9 mouse cellular contexts compared by ENCODE assay signal in the genomic region with DNA sequence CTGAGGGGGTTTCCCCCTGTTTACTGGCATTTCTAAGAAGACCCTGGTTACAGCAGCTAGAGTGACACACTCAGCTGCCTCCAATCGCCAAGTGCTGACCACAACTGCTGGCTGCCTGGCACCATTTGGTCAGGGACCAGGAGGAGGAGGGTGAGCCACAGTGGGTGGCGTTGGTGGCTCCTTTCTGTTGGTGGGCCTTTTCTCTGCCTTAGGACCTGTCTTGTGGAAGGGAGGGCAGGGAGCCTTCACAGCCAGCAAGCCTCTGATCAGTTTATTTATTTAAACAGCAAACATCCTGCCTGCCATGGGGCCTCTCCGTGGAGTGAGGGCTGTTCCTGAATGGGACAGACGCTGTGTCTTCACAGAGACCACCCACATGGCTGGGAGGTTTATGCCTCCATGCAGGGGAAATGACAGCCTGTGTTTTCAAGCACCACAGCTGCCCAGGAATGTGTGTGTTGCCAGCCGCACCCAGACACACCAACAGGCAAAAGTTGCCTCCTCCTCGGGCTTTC.
DNase-seq lines count a peak whose midpoint lies in the region; ATAC-seq lines count a peak whose summit lies in the region.
"Had no signal": no experiment of that assay in that cellular context is flagged by ENCODE, and none has a peak within 500 bp of the region (broad histone marks: within the 10 kb centered on the region; RNA-seq: fewer than 3 reads in every experiment).

No protein-coding gene starts in this region.

- peaks cover 33% of the 10 kb centered on the region for H3K4me1 ChIP-seq in midbrain, embryonic 10.5 days
- no peaks in the 10 kb centered on the region for H3K4me1 ChIP-seq in midbrain, embryonic 15.5 days
- H3K4me1 ChIP-seq in embryonic facial prominence, embryonic 14.5 days (ENCODE audit: control insufficient read depth, insufficient read depth, low read length) = peaks cover 17% of the 10 kb centered on the region
- peaks cover 31% of the 10 kb centered on the region for H3K4me1 ChIP-seq in lung, embryonic 16.5 days (replicated peaks; ENCODE audit: control insufficient read depth, insufficient read depth, low read length)
- peaks cover 15% of the 10 kb centered on the region for H3K4me1 ChIP-seq in stomach, embryonic 16.5 days (ENCODE audit: control insufficient read depth, insufficient read depth, low read length)

- H3K4me3 ChIP-seq in midbrain, embryonic 10.5 days = 0 out of 2 replicates have a peak overlapping the region, but pooled peaks have one; percentile 5
- no peak overlapping the region for H3K4me3 ChIP-seq in midbrain, embryonic 15.5 days
- no peak overlapping the region for H3K4me3 ChIP-seq in embryonic facial prominence, embryonic 14.5 days (ENCODE audit: low read depth, low read length)
- H3K4me3 ChIP-seq in lung, embryonic 16.5 days (ENCODE audit: low read length) = no peak overlapping the region
- no peak overlapping the region for H3K4me3 ChIP-seq in stomach, embryonic 16.5 days (replicated peaks; ENCODE audit: low read length)
- H3K4me3 ChIP-seq: heart, embryonic 13.5 days had no signal

- no peak overlapping the region for H3K4me2 ChIP-seq in midbrain, embryonic 15.5 days
- peak overlapping the region; percentile 11; the same call in 1 of the 2 replicates for H3K4me2 ChIP-seq in embryonic facial prominence, embryonic 14.5 days (ENCODE audit: low read depth, low read length)
- H3K4me2 ChIP-seq in lung, embryonic 16.5 days (ENCODE audit: low read depth, low read length) = no peak overlapping the region
- no peak overlapping the region for H3K4me2 ChIP-seq in stomach, embryonic 16.5 days (ENCODE audit: low read depth, low read length)
- H3K4me2 ChIP-seq: heart, embryonic 13.5 days had no signal

- no peaks in the 10 kb centered on the region for H3K36me3 ChIP-seq in midbrain, embryonic 10.5 days
- no peaks in the 10 kb centered on the region for H3K36me3 ChIP-seq in midbrain, embryonic 15.5 days (replicated peaks)
- H3K36me3 ChIP-seq in embryonic facial prominence, embryonic 14.5 days (ENCODE audit: control insufficient read depth, insufficient read depth, low read length) = no peaks in the 10 kb centered on the region
- H3K36me3 ChIP-seq in lung, embryonic 16.5 days (ENCODE audit: control insufficient read depth, insufficient read depth, low read length) = no peaks in the 10 kb centered on the region
- no peaks in the 10 kb centered on the region for H3K36me3 ChIP-seq in stomach, embryonic 16.5 days (ENCODE audit: control insufficient read depth, insufficient read depth, low read length)
- H3K36me3 ChIP-seq: heart, embryonic 13.5 days had no signal

- no peak; the same call in 1 of the 2 replicates for ATAC-seq in midbrain, embryonic 15.5 days (replicated peaks)
- ATAC-seq in embryonic facial prominence, embryonic 14.5 days (ENCODE audit: low read depth) = peak; percentile 93
- ATAC-seq in lung, embryonic 16.5 days (ENCODE audit: low read depth) = peak; percentile 89
- peak; percentile 63; the same call in 1 of the 2 replicates for ATAC-seq in stomach, embryonic 16.5 days (ENCODE audit: insufficient read depth, low FRiP score)

- H3K9me3 ChIP-seq in midbrain, embryonic 10.5 days (replicated peaks) = no peaks in the 10 kb centered on the region
- H3K9me3 ChIP-seq in midbrain, embryonic 15.5 days = no peaks in the 10 kb centered on the region
- no peaks in the 10 kb centered on the region for H3K9me3 ChIP-seq in embryonic facial prominence, embryonic 14.5 days (ENCODE audit: control insufficient read depth, low read length)
- H3K9me3 ChIP-seq in lung, embryonic 16.5 days (ENCODE audit: control insufficient read depth, low read length) = no peaks in the 10 kb centered on the region
- H3K9me3 ChIP-seq in stomach, embryonic 16.5 days (replicated peaks; ENCODE audit: control insufficient read depth, low read length) = no peaks in the 10 kb centered on the region
- H3K9me3 ChIP-seq: heart, embryonic 13.5 days had no signal

- H3K9ac ChIP-seq in midbrain, embryonic 15.5 days = no peak overlapping the region
- no peak overlapping the region; the same call in 1 of the 2 replicates for H3K9ac ChIP-seq in embryonic facial prominence, embryonic 14.5 days (ENCODE audit: low read depth, low read length)
- peak overlapping the region; percentile 37 for H3K9ac ChIP-seq in lung, embryonic 16.5 days (ENCODE audit: low read length)
- peak overlapping the region; percentile 27; the same call in 1 of the 2 replicates for H3K9ac ChIP-seq in stomach, embryonic 16.5 days (ENCODE audit: low read length)
- H3K9ac ChIP-seq: heart, embryonic 13.5 days had no signal

- peak; percentile 73 for DNase-seq in midbrain, embryonic 10.5 days (ENCODE audit: low spot score)
- peak; percentile 93 for DNase-seq in embryonic facial prominence, embryonic 14.5 days (ENCODE audit: low spot score)
- DNase-seq in adrenal gland, postnatal 25 days = no peak
- DNase-seq in heart, adult 9 months (ENCODE audit: low spot score in 2 of 2) = no peak
- no peak for DNase-seq in cerebellum, postnatal 25 days

- H3K27me3 ChIP-seq in midbrain, embryonic 10.5 days (ENCODE audit: low read depth, poor library complexity, severe bottlenecking) = peaks cover 14% of the 10 kb centered on the region; the same call in 1 of the 2 replicates
- no peaks in the 10 kb centered on the region for H3K27me3 ChIP-seq in midbrain, embryonic 15.5 days (replicated peaks)
- no peaks in the 10 kb centered on the region for H3K27me3 ChIP-seq in embryonic facial prominence, embryonic 14.5 days (replicated peaks; ENCODE audit: control insufficient read depth, insufficient read depth, low read length)
- H3K27me3 ChIP-seq in lung, embryonic 16.5 days (ENCODE audit: control insufficient read depth, insufficient read depth, low read depth, low read length) = no peaks in the 10 kb centered on the region
- H3K27me3 ChIP-seq in stomach, embryonic 16.5 days (ENCODE audit: control insufficient read depth, insufficient read depth, low read length) = no peaks in the 10 kb centered on the region

- H3K27ac ChIP-seq in midbrain, embryonic 10.5 days (replicated peaks) = peak overlapping the region; percentile 77
- no peak overlapping the region for H3K27ac ChIP-seq in midbrain, embryonic 15.5 days
- peak overlapping the region; percentile 83 for H3K27ac ChIP-seq in embryonic facial prominence, embryonic 14.5 days (replicated peaks; ENCODE audit: low read depth, low read length)
- peak overlapping the region; percentile 91 for H3K27ac ChIP-seq in lung, embryonic 16.5 days (ENCODE audit: low read length)
- peak overlapping the region; percentile 80 for H3K27ac ChIP-seq in stomach, embryonic 16.5 days (ENCODE audit: low read length)
- H3K27ac ChIP-seq: heart, embryonic 13.5 days had no signal

- 5% methylated on average over 6 of the region's 6 CpGs for WGBS in midbrain, embryonic 10.5 days
- WGBS in midbrain, embryonic 15.5 days = 3% methylated on average over 6 of the region's 6 CpGs
- 10% methylated on average over 6 of the region's 6 CpGs for WGBS in embryonic facial prominence, embryonic 14.5 days
- WGBS in lung, embryonic 16.5 days = 5% methylated on average over 6 of the region's 6 CpGs
- 12% methylated on average over 6 of the region's 6 CpGs for WGBS in stomach, embryonic 16.5 days

Comparison
In these comparisons a context has a peak if more than half of its experiments do, and no peak if none do; other contexts are left out.
1. DNase-seq: peak in midbrain, embryonic 10.5 days (single experiment) and embryonic facial prominence, embryonic 14.5 days (single experiment); none in adrenal gland, postnatal 25 days (single experiment), heart, adult 9 months (0 of 2) and cerebellum, postnatal 25 days (0 of 2).
2. H3K9ac ChIP-seq: peak in lung, embryonic 16.5 days (single experiment) and stomach, embryonic 16.5 days (single experiment); none in midbrain, embryonic 15.5 days (single experiment) and embryonic facial prominence, embryonic 14.5 days (single experiment).